Comparison of ENCODE assay signal across 10 mouse cellular contexts in the genomic region with DNA sequence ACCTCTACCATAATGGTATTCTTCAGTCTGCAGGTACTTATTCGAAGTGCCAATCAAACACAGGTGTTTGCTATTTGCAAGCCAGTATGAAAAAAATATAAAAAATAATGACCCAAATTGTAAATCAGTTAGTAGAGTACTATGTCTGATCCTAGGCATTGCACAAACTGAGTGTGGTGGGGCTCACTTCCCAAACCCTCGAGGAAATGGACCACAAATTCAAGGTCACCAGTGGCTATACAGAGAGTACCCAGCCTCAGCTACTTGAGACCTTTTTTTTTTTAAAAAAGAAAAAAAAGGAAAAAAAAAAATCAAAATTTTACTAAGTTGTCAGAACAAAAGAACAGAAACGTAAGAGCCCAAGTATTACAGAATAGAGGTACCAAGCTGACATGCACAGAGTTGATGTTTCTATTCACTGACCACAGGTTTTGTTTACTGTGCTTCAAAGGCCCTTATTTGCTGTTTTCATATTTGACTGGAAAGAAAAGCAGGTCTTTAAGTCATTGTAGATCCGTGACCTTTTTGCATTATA. TPM values are rescaled to one million over a fixed set of nuclear protein-coding genes. Genes with fewer than 3 reads are reported as not detected.
A peak's percentile ranks its signal among the peaks of the same experiment; 100 is the strongest.
DNase-seq lines count a peak whose midpoint lies in the region; ATAC-seq and TF ChIP-seq lines count a peak whose summit lies in the region.
"Had no signal": no experiment of that assay in that cellular context is flagged by ENCODE, and none has a peak within 500 bp of the region (broad histone marks: within the 10 kb centered on the region; RNA-seq: fewer than 3 reads in every experiment).

No protein-coding gene starts in this region.

- WGBS in heart, postnatal 0 days, result 55% methylated on average over 4 of the region's 4 CpGs
- 84% methylated on average over 4 of the region's 4 CpGs for WGBS in embryonic facial prominence, embryonic 10.5 days
- 90% methylated on average over 4 of the region's 4 CpGs for WGBS in hindbrain, embryonic 10.5 days
- 88% methylated on average over 4 of the region's 4 CpGs for WGBS in midbrain, embryonic 11.5 days

- H3K9ac ChIP-seq in heart, postnatal 0 days (replicated peaks; ENCODE audit: low read depth, low read length), result no peak overlapping the region
- no peak overlapping the region for H3K9ac ChIP-seq in midbrain, embryonic 11.5 days (ENCODE audit: low read length)

- no peak overlapping the region for H3K27ac ChIP-seq in heart, postnatal 0 days (ENCODE audit: low read depth)
- no peak overlapping the region for H3K27ac ChIP-seq in embryonic facial prominence, embryonic 10.5 days (replicated peaks)
- no peak overlapping the region for H3K27ac ChIP-seq in hindbrain, embryonic 10.5 days
- no peak overlapping the region for H3K27ac ChIP-seq in midbrain, embryonic 11.5 days (ENCODE audit: low read depth, low read length)

- ATAC-seq in heart, postnatal 0 days (ENCODE audit: insufficient read depth, low read depth), result no peak
- no peak for ATAC-seq in midbrain, embryonic 11.5 days (ENCODE audit: low FRiP score)

- TF ChIP-seq CTCF in heart, postnatal 0 days (IDR thresholded peaks at IDR 0.05; ENCODE audit: low read depth), result no peak

- no peaks in the 10 kb centered on the region for H3K27me3 ChIP-seq in heart, postnatal 0 days (ENCODE audit: control insufficient read depth, insufficient read depth, low read length)
- H3K27me3 ChIP-seq in embryonic facial prominence, embryonic 10.5 days (replicated peaks; ENCODE audit: low read depth, poor library complexity, severe bottlenecking), result no peaks in the 10 kb centered on the region
- no peaks in the 10 kb centered on the region for H3K27me3 ChIP-seq in hindbrain, embryonic 10.5 days (ENCODE audit: insufficient read depth, poor library complexity, severe bottlenecking)
- H3K27me3 ChIP-seq in midbrain, embryonic 11.5 days (ENCODE audit: control insufficient read depth, insufficient read depth, low read length), result no peaks in the 10 kb centered on the region

- TF ChIP-seq EP300 in heart, postnatal 0 days (IDR thresholded peaks at IDR 0.05; ENCODE audit: low read depth), result no peak

- H3K36me3 ChIP-seq in heart, postnatal 0 days (replicated peaks; ENCODE audit: control insufficient read depth, insufficient read depth, low read length), result no peaks in the 10 kb centered on the region
- H3K36me3 ChIP-seq in embryonic facial prominence, embryonic 10.5 days (replicated peaks), result peaks cover 52% of the 10 kb centered on the region
- peaks cover 51% of the 10 kb centered on the region for H3K36me3 ChIP-seq in hindbrain, embryonic 10.5 days
- H3K36me3 ChIP-seq in midbrain, embryonic 11.5 days (ENCODE audit: control insufficient read depth, insufficient read depth, low read length), result no peaks in the 10 kb centered on the region

- H3K4me1 ChIP-seq in heart, postnatal 0 days (ENCODE audit: control insufficient read depth, insufficient read depth), result peaks cover 23% of the 10 kb centered on the region
- H3K4me1 ChIP-seq in embryonic facial prominence, embryonic 10.5 days, result peaks cover 30% of the 10 kb centered on the region
- H3K4me1 ChIP-seq in hindbrain, embryonic 10.5 days (replicated peaks), result peaks cover 31% of the 10 kb centered on the region
- H3K4me1 ChIP-seq in midbrain, embryonic 11.5 days (ENCODE audit: control insufficient read depth, insufficient read depth, low read length), result peaks cover 17% of the 10 kb centered on the region

- DNase-seq in heart, postnatal 0 days (ENCODE audit: low spot score), result no peak
- DNase-seq in heart, postnatal 10 days, result no peak
- DNase-seq in embryonic facial prominence, embryonic 10.5 days (ENCODE audit: low spot score), result no peak
- no peak for DNase-seq in hindbrain, embryonic 10.5 days (ENCODE audit: low spot score)
- peak; percentile 76 for DNase-seq in midbrain, embryonic 11.5 days (ENCODE audit: low spot score, missing footprints)
- DNase-seq in cerebellum, postnatal 14 days, result no peak
- no peak for DNase-seq in c-Kit-positive CD71-positive TER-119-positive erythroid progenitor cells, embryonic 14.5 days (ENCODE audit: low spot score)
- no peak for DNase-seq in left cerebral cortex, adult 9 months (ENCODE audit: low spot score in 2 of 2)
- DNase-seq: gastrocnemius, postnatal 14 days; lung, postnatal 4 days had no signal

- intact Hi-C loops in heart, postnatal 10 days (cut with DNase I), result no loop called here

- H3K9me3 ChIP-seq in heart, postnatal 0 days (replicated peaks; ENCODE audit: control insufficient read depth, low read length), result no peaks in the 10 kb centered on the region
- H3K9me3 ChIP-seq in embryonic facial prominence, embryonic 10.5 days, result no peaks in the 10 kb centered on the region
- H3K9me3 ChIP-seq in hindbrain, embryonic 10.5 days, result no peaks in the 10 kb centered on the region
- H3K9me3 ChIP-seq in midbrain, embryonic 11.5 days (ENCODE audit: control insufficient read depth, low read length), result no peaks in the 10 kb centered on the region

- H3K4me3 ChIP-seq in heart, postnatal 0 days (ENCODE audit: low read depth, low read length), result no peak overlapping the region
- peak overlapping the region; percentile 81 for H3K4me3 ChIP-seq in embryonic facial prominence, embryonic 10.5 days
- H3K4me3 ChIP-seq in hindbrain, embryonic 10.5 days, result peak overlapping the region; percentile 97
- no peak overlapping the region for H3K4me3 ChIP-seq in midbrain, embryonic 11.5 days (ENCODE audit: low read depth, low read length)

- peak overlapping the region; percentile 5; the same call in 1 of the 2 replicates for H3K4me2 ChIP-seq in heart, postnatal 0 days (ENCODE audit: low read depth, low read length)
- peak overlapping the region; percentile 5 for H3K4me2 ChIP-seq in midbrain, embryonic 11.5 days

RNA-seq across cellular contexts. Expression of a gene that starts 2.9 kb away (rescaled TPM):
- 43.5 and 47.8 TPM in 2 replicates for total RNA-seq in heart, postnatal 0 days (2014; rRNA removed; ENCODE audit: low replicate concordance)
- 42.2 and 44.7 TPM in 2 replicates for polyA plus RNA-seq in heart, postnatal 0 days (2015; fragmentation: Nextera tagmentation; extraction: Ambion mirVana)
- total RNA-seq in heart, postnatal 10 days (2021), result 10 to 100 TPM; 67.8 to 76.8 TPM
- polyA plus RNA-seq in embryonic facial prominence, embryonic 10.5 days (2016; fragmentation: Nextera tagmentation; extraction: Ambion mirVana), result 156 and 166 TPM in 2 replicates
- polyA plus RNA-seq in hindbrain, embryonic 10.5 days (2016; fragmentation: Nextera tagmentation; extraction: Ambion mirVana), result 160 and 168 TPM in 2 replicates
- 189 and 190 TPM in 2 replicates for polyA plus RNA-seq in midbrain, embryonic 11.5 days (2014; fragmentation: Nextera tagmentation; extraction: Ambion mirVana)

RNA-seq across cellular contexts. Expression of a gene that starts 42.5 kb away (rescaled TPM):
- total RNA-seq in heart, postnatal 0 days (2014; rRNA removed; ENCODE audit: low replicate concordance), result 3.6 and 11.8 TPM in 2 replicates
- 3.9 and 4.1 TPM in 2 replicates for polyA plus RNA-seq in heart, postnatal 0 days (2015; fragmentation: Nextera tagmentation; extraction: Ambion mirVana)
- total RNA-seq in heart, postnatal 10 days (2021), result 1 to 10 TPM; 4.6 to 6.2 TPM
- 14.3 and 14.7 TPM in 2 replicates for polyA plus RNA-seq in embryonic facial prominence, embryonic 10.5 days (2016; fragmentation: Nextera tagmentation; extraction: Ambion mirVana)
- 15.2 and 24.1 TPM in 2 replicates for polyA plus RNA-seq in hindbrain, embryonic 10.5 days (2016; fragmentation: Nextera tagmentation; extraction: Ambion mirVana)
- polyA plus RNA-seq in midbrain, embryonic 11.5 days (2014; fragmentation: Nextera tagmentation; extraction: Ambion mirVana), result 35.6 and 36.3 TPM in 2 replicates

Comparison
In these comparisons a context has a peak if more than half of its experiments do, and no peak if none do; other contexts are left out.
1. H3K4me3 ChIP-seq: peak in embryonic facial prominence, embryonic 10.5 days (single experiment) and hindbrain, embryonic 10.5 days (single experiment); none in heart, postnatal 0 days (single experiment) and midbrain, embryonic 11.5 days (single experiment).